Mouse (Mus musculus) hindbrain, embryonic 15.5 days (tissue): ENCODE measurements at regions not wholly inside any gene's neighbourhood (a gene's known extent, or its start where the extent isn't known, plus 50 kb on each side); places are given as distances from the start of the nearest gene placed in this dataset.

ENCODE experiments used
- ATAC-seq: fragments of 200-750 bp; cut with Nextera tagmentation; 2 replicates; pipeline ENCODE4 v1.8.0; 2017; ENCODE audit warnings: low read depth, moderate number of reproducible peaks, moderate TSS enrichment; ENCODE audit not compliant: low FRiP score
- H3K27ac ChIP-seq: fragments of 300-500 bp; sonication (generic); replicated peaks from 2 replicates; pipeline ENCODE4 v1.5.1; 2015; ENCODE audit warnings: mild to moderate bottlenecking, inconsistent platforms
- H3K27me3 ChIP-seq: fragments of 300-500 bp; sonication (generic); 2 replicates; pipeline ENCODE4 v1.6.1; 2015; ENCODE audit warnings: control low read depth, inconsistent platforms
- H3K36me3 ChIP-seq: fragments of 300-500 bp; sonication (generic); 2 replicates; pipeline ENCODE4 v1.6.1; 2015; ENCODE audit warnings: control low read depth, inconsistent platforms
- H3K4me1 ChIP-seq: fragments of 300-500 bp; sonication (generic); replicated peaks from 2 replicates; pipeline ENCODE4 v1.6.1; 2015; ENCODE audit warnings: control low read depth, inconsistent platforms
- H3K4me2 ChIP-seq: fragments of 300-500 bp; sonication (generic); 2 replicates; pipeline ENCODE4 v1.6.1; 2015; ENCODE audit warnings: moderate library complexity, mild to moderate bottlenecking, inconsistent platforms
- H3K4me3 ChIP-seq: fragments of 300-500 bp; sonication (generic); 2 replicates; pipeline ENCODE4 v1.5.1; 2015; ENCODE audit warnings: mild to moderate bottlenecking, inconsistent platforms
- H3K9ac ChIP-seq: fragments of 300-500 bp; sonication (generic); 2 replicates; pipeline ENCODE4 v1.6.1; 2015; ENCODE audit warnings: inconsistent platforms
- H3K9me3 ChIP-seq: fragments of 300-500 bp; sonication (generic); 2 replicates; pipeline ENCODE4 v1.6.1; 2016; ENCODE audit warnings: control low read depth, inconsistent platforms
- WGBS: fragments of 180-500 bp; shearing (Covaris S2); methylation state at CpG from one replicate; pipeline ENCODE4 v1.1.7; 2015; 5-methylcytosine and 5-hydroxymethylcytosine counted together

- no peak overlapping the region for H3K9ac ChIP-seq
- H3K9me3 ChIP-seq, result no peaks in the 10 kb centered on the region
- no peaks in the 10 kb centered on the region for H3K27me3 ChIP-seq
- no peaks in the 10 kb centered on the region for H3K36me3 ChIP-seq
- 84% methylated on average over 2 of the region's 2 CpGs for WGBS
- ATAC-seq, result no peak
- no peak overlapping the region for H3K4me2 ChIP-seq
- no peak overlapping the region for H3K27ac ChIP-seq
- H3K4me1 ChIP-seq, result no peaks in the 10 kb centered on the region
- no peak overlapping the region for H3K4me3 ChIP-seq
These were observed 91.7 kb upstream of the Adgrb3 start for GRCm38 (mm10) chr1:25921184-25921583.

GRCm38 (mm10) chr1:25894169-25894568 lies 64.7 kb upstream of the Adgrb3 start:
- Histone ChIP-seq H3K9me3 (no peaks in the 10 kb centered on the region), H3K9ac (no peak overlapping the region), H3K4me1 (no peaks in the 10 kb centered on the region), H3K27me3 (no peaks in the 10 kb centered on the region), H3K4me2 (no peak overlapping the region), H3K36me3 (no peaks in the 10 kb centered on the region), H3K27ac (no peak overlapping the region), H3K4me3 (no peak overlapping the region)
- no peak for ATAC-seq
- WGBS, result 64% methylated on average over 2 of the region's 2 CpGs

GRCm38 (mm10) chr1:25892970-25893369 lies 63.5 kb upstream of the Adgrb3 start:
- Histone ChIP-seq H3K27me3 (no peaks in the 10 kb centered on the region), H3K4me2 (no peak overlapping the region), H3K36me3 (no peaks in the 10 kb centered on the region), H3K27ac (no peak overlapping the region), H3K4me3 (no peak overlapping the region), H3K9me3 (no peaks in the 10 kb centered on the region), H3K4me1 (no peaks in the 10 kb centered on the region), H3K9ac (no peak overlapping the region)
- ATAC-seq, result peak; percentile 73; the same call in 1 of the 2 replicates
- 41% methylated on average over 4 of the region's 4 CpGs for WGBS

- peak; percentile 84 for ATAC-seq
- H3K27ac ChIP-seq, result no peak overlapping the region
- H3K4me1 ChIP-seq, result no peaks in the 10 kb centered on the region
- H3K9me3 ChIP-seq, result no peaks in the 10 kb centered on the region
- H3K4me3 ChIP-seq, result no peak overlapping the region
- no peak overlapping the region for H3K9ac ChIP-seq
- 19% methylated on average over 5 of the region's 5 CpGs for WGBS
- H3K4me2 ChIP-seq, result 0 out of 2 replicates have a peak overlapping the region, but pooled peaks have one; percentile 19
- no peaks in the 10 kb centered on the region for H3K27me3 ChIP-seq
- H3K36me3 ChIP-seq, result no peaks in the 10 kb centered on the region
These were observed 62.7 kb upstream of the Adgrb3 start for GRCm38 (mm10) chr1:25892026-25892739.

GRCm38 (mm10) chr1:25888004-25888403 lies 58.5 kb upstream of the Adgrb3 start:
- H3K36me3 ChIP-seq, result no peaks in the 10 kb centered on the region
- H3K9me3 ChIP-seq, result no peaks in the 10 kb centered on the region
- no peaks in the 10 kb centered on the region for H3K27me3 ChIP-seq
- no peaks in the 10 kb centered on the region for H3K4me1 ChIP-seq
- no peak for ATAC-seq
- H3K4me2 ChIP-seq, result no peak overlapping the region
- 93% methylated on average over 1 of the region's 1 CpGs for whole genome bisulfite sequencing
- H3K4me3 ChIP-seq, result no peak overlapping the region
- H3K9ac ChIP-seq, result no peak overlapping the region
- no peak overlapping the region for H3K27ac ChIP-seq

- Histone ChIP-seq H3K36me3 (no peaks in the 10 kb centered on the region), H3K4me3 (no peak overlapping the region), H3K9ac (no peak overlapping the region), H3K9me3 (no peaks in the 10 kb centered on the region), H3K4me2 (no peak overlapping the region), H3K27ac (no peak overlapping the region), H3K4me1 (no peaks in the 10 kb centered on the region), H3K27me3 (no peaks in the 10 kb centered on the region)
- 64% methylated on average over 4 of the region's 4 CpGs for WGBS
- ATAC-seq, result no peak
These were observed 55.5 kb upstream of the Adgrb3 start for GRCm38 (mm10) chr1:25885049-25885448.
